Mouse (Mus musculus): ENCODE measurements around the gene Sppl2b. TPM values are rescaled to one million over a fixed set of nuclear protein-coding genes. Genes with fewer than 3 reads are reported as not detected.

The Sppl2b gene
- total and polyA plus RNA-seq, 2 experiments from 2014 or later: 74.4 to 90.3 TPM

GRCm38 (mm10) chr10:80902273-80902940 lies 47.3 kb downstream of the Sppl2b start:
- Histone ChIP-seq H3K36me3 (ENCODE audit: insufficient read depth) (peaks cover 53% of the 10 kb centered on the region), H3K9me3 (ENCODE audit: low read length) (no peaks in the 10 kb centered on the region), H3K27me3 (ENCODE audit: insufficient read depth, low read length) (no peaks in the 10 kb centered on the region), H3K4me2 (ENCODE audit: low read depth) (no peak overlapping the region), H3K4me1 (ENCODE audit: insufficient read depth) (peaks cover 6% of the 10 kb centered on the region), H3K9ac (no peak overlapping the region), H3K27ac (ENCODE audit: low read depth, low read length) (no peak overlapping the region), H3K4me3 (ENCODE audit: low read depth, low read length) (no peak overlapping the region)
- no peak for DNase-seq
- TF ChIP-seq CTCF (IDR thresholded peaks at IDR 0.05; ENCODE audit: low read depth): no peak
- WGBS: 94% methylated on average over 9 of the region's 9 CpGs
- ATAC-seq: no peak

GRCm38 (mm10) chr10:80903282-80903681 lies 48.2 kb downstream of the Sppl2b start:
- no peak overlapping the region for H3K27ac ChIP-seq (ENCODE audit: low read depth, low read length)
- no peak overlapping the region for H3K4me3 ChIP-seq (ENCODE audit: low read depth, low read length)
- 92% methylated on average over 10 of the region's 10 CpGs for WGBS
- peaks cover 62% of the 10 kb centered on the region for H3K36me3 ChIP-seq (ENCODE audit: insufficient read depth)
- no peak overlapping the region for H3K9ac ChIP-seq
- H3K4me2 ChIP-seq (ENCODE audit: low read depth): no peak overlapping the region
- TF ChIP-seq CTCF (IDR thresholded peaks at IDR 0.05; ENCODE audit: low read depth): no peak
- H3K27me3 ChIP-seq (ENCODE audit: insufficient read depth, low read length): no peaks in the 10 kb centered on the region
- H3K9me3 ChIP-seq (ENCODE audit: low read length): no peaks in the 10 kb centered on the region
- ATAC-seq (no peak), DNase-seq (no peak)
- peaks cover 6% of the 10 kb centered on the region for H3K4me1 ChIP-seq (ENCODE audit: insufficient read depth)

GRCm38 (mm10) chr10:80904004-80904693 lies 49.1 kb downstream of the Sppl2b start:
- DNase-seq: no peak
- H3K36me3 ChIP-seq (ENCODE audit: insufficient read depth): peaks cover 67% of the 10 kb centered on the region

GRCm38 (mm10) chr10:80904709-80905108 lies 49.6 kb downstream of the Sppl2b start:
- Histone ChIP-seq H3K36me3 (ENCODE audit: insufficient read depth) (peaks cover 72% of the 10 kb centered on the region), H3K4me3 (ENCODE audit: low read depth, low read length) (no peak overlapping the region), H3K27ac (ENCODE audit: low read depth, low read length) (no peak overlapping the region), H3K4me2 (ENCODE audit: low read depth) (no peak overlapping the region), H3K9me3 (ENCODE audit: low read length) (no peaks in the 10 kb centered on the region), H3K4me1 (ENCODE audit: insufficient read depth) (peaks cover 3% of the 10 kb centered on the region), H3K27me3 (ENCODE audit: insufficient read depth, low read length) (no peaks in the 10 kb centered on the region), H3K9ac (no peak overlapping the region)
- no peak for TF ChIP-seq CTCF (IDR thresholded peaks at IDR 0.05; ENCODE audit: low read depth)
- 95% methylated on average over 11 of the region's 11 CpGs for WGBS
- ATAC-seq (no peak), DNase-seq (no peak)

More at GRCm38 (mm10) chr10:80904004-80904693, 49.1 kb downstream of the Sppl2b start:
- no peaks in the 10 kb centered on the region for H3K9me3 ChIP-seq (ENCODE audit: low read length)
- no peak for TF ChIP-seq CTCF (IDR thresholded peaks at IDR 0.05; ENCODE audit: low read depth)
- H3K9ac ChIP-seq: no peak overlapping the region
- H3K4me1 ChIP-seq (ENCODE audit: insufficient read depth): peaks cover 6% of the 10 kb centered on the region
- H3K27me3 ChIP-seq (ENCODE audit: insufficient read depth, low read length): no peaks in the 10 kb centered on the region
- H3K27ac ChIP-seq (ENCODE audit: low read depth, low read length): no peak overlapping the region
- ATAC-seq: no peak
- no peak overlapping the region for H3K4me3 ChIP-seq (ENCODE audit: low read depth, low read length)
- WGBS: 89% methylated on average over 28 of the region's 28 CpGs
- H3K4me2 ChIP-seq (ENCODE audit: low read depth): no peak overlapping the region

GRCm38 (mm10) chr10:80909375-80910162 lies 54.5 kb downstream of the Sppl2b start:
- Histone ChIP-seq H3K9ac (no peak overlapping the region), H3K4me2 (ENCODE audit: low read depth) (no peak overlapping the region), H3K36me3 (ENCODE audit: insufficient read depth) (peaks cover 75% of the 10 kb centered on the region), H3K27me3 (ENCODE audit: insufficient read depth, low read length) (no peaks in the 10 kb centered on the region), H3K27ac (ENCODE audit: low read depth, low read length) (no peak overlapping the region), H3K9me3 (ENCODE audit: low read length) (no peaks in the 10 kb centered on the region), H3K4me1 (ENCODE audit: insufficient read depth) (no peaks in the 10 kb centered on the region), H3K4me3 (ENCODE audit: low read depth, low read length) (no peak overlapping the region)
- no peak for ATAC-seq
- 96% methylated on average over 22 of the region's 22 CpGs for WGBS
- no peak for DNase-seq
- no peak for TF ChIP-seq CTCF (IDR thresholded peaks at IDR 0.05; ENCODE audit: low read depth)

- H3K36me3 ChIP-seq (ENCODE audit: insufficient read depth): peaks cover 59% of the 10 kb centered on the region
- 91% methylated on average over 4 of the region's 4 CpGs for WGBS
Observed at GRCm38 (mm10) chr10:80911354-80911753, 56.3 kb downstream of the Sppl2b start.

More at GRCm38 (mm10) chr10:80911354-80911753, 56.3 kb downstream of the Sppl2b start:
- Histone ChIP-seq H3K27me3 (ENCODE audit: insufficient read depth, low read length) (no peaks in the 10 kb centered on the region), H3K4me3 (ENCODE audit: low read depth, low read length) (no peak overlapping the region), H3K4me1 (ENCODE audit: insufficient read depth) (0 out of 2 replicates have a peak, but pooled peaks cover 1% of the 10 kb centered on the region), H3K9me3 (ENCODE audit: low read length) (no peaks in the 10 kb centered on the region), H3K27ac (ENCODE audit: low read depth, low read length) (no peak overlapping the region), H3K9ac (no peak overlapping the region), H3K4me2 (ENCODE audit: low read depth) (no peak overlapping the region)
- no peak for ATAC-seq
- DNase-seq: no peak
- TF ChIP-seq CTCF (IDR thresholded peaks at IDR 0.05; ENCODE audit: low read depth): no peak
